Mouse (Mus musculus) limb, embryonic 12.5 days (tissue): ENCODE measurements around the gene Cmtm6. TPM values are rescaled to one million over a fixed set of nuclear protein-coding genes. Genes with fewer than 3 reads are reported as not detected.
"Not testable (repeated sequence)": the region's sequence is repeated elsewhere in the genome, so short reads cannot be mapped to it uniquely, and the experiment has no call there.

Source experiments
- ATAC-seq: fragments of 200-750 bp; cut with Nextera tagmentation; 2 replicates; pipeline ENCODE4 v1.8.0; 2017; ENCODE audit warnings: low read depth, moderate TSS enrichment; ENCODE audit not compliant: insufficient number of reproducible peaks, insufficient read depth, low FRiP score, low TSS enrichment
- H3K27ac ChIP-seq: fragments of 300-500 bp; sonication (generic); 2 replicates; pipeline ENCODE4 v1.5.1; 2016; ENCODE audit warnings: mild to moderate bottlenecking, moderate library complexity
- H3K27me3 ChIP-seq: fragments of 300-500 bp; sonication (generic); 2 replicates; pipeline ENCODE4 v1.6.1; 2016; ENCODE audit warnings: mild to moderate bottlenecking, moderate library complexity
- H3K36me3 ChIP-seq: fragments of 300-500 bp; sonication (generic); 2 replicates; pipeline ENCODE4 v1.6.1; 2016; ENCODE audit warnings: mild to moderate bottlenecking, moderate library complexity
- H3K4me1 ChIP-seq: fragments of 300-500 bp; sonication (generic); replicated peaks from 2 replicates; pipeline ENCODE4 v1.6.1; 2016
- H3K4me2 ChIP-seq: fragments of 300-500 bp; sonication (generic); 2 replicates; pipeline ENCODE4 v1.6.1; 2016; ENCODE audit warnings: mild to moderate bottlenecking, moderate library complexity
- H3K4me3 ChIP-seq: fragments of 300-500 bp; sonication (generic); replicated peaks from 2 replicates; pipeline ENCODE4 v1.5.1; 2016; ENCODE audit warnings: mild to moderate bottlenecking
- H3K9ac ChIP-seq: fragments of 300-500 bp; sonication (generic); replicated peaks from 2 replicates; pipeline ENCODE4 v1.6.1; 2016; ENCODE audit warnings: mild to moderate bottlenecking, moderate library complexity
- H3K9me3 ChIP-seq: fragments of 300-500 bp; sonication (generic); 2 replicates; pipeline ENCODE4 v1.6.1; 2016; ENCODE audit warnings: mild to moderate bottlenecking, moderate library complexity
- WGBS: fragments of 180-500 bp; shearing (Covaris S2); methylation state at CpG from one replicate; pipeline ENCODE4 v1.1.7; 2016; 5-methylcytosine and 5-hydroxymethylcytosine counted together
- polyA plus RNA-seq: library from polyadenylated mRNA; unstranded; fragments of >200 nt; fragmentation: Nextera tagmentation; extraction: Ambion mirVana; gene quantifications from 2 replicates; pipeline ENCODE4 v1.2.1, GENCODE M21; 2016

Gene Cmtm6
- 24.9 and 26.1 TPM in 2 replicates for polyA plus RNA-seq

GRCm38 (mm10) chr9:114731011-114731755 lies at the start of gene Cmtm6:
Gene Cmtm6, plus strand, starts transcription at chr9:114731116.
- peak within 1 kb of the TSS; percentile 89 for H3K27ac ChIP-seq
- H3K36me3 ChIP-seq: no peaks in the 10 kb centered on the region
- peaks cover 13% of the 10 kb centered on the region for H3K4me1 ChIP-seq
- H3K9ac ChIP-seq: peak within 1 kb of the TSS; percentile 83
- ATAC-seq: peak; percentile 89
- H3K27me3 ChIP-seq: no peaks in the 10 kb centered on the region
- under 1% methylated on average over 53 of the region's 53 CpGs for WGBS
- no peaks in the 10 kb centered on the region for H3K9me3 ChIP-seq
- peak within 1 kb of the TSS; percentile 86 for H3K4me3 ChIP-seq
- H3K4me2 ChIP-seq: peak within 1 kb of the TSS; percentile 74

- ATAC-seq: no peak
- Histone ChIP-seq H3K4me3 (no peak overlapping the region), H3K36me3 (no peaks in the 10 kb centered on the region), H3K27me3 (no peaks in the 10 kb centered on the region), H3K9ac (no peak overlapping the region), H3K27ac (no peak overlapping the region), H3K4me2 (no peak overlapping the region), H3K9me3 (no peaks in the 10 kb centered on the region), H3K4me1 (no peaks in the 10 kb centered on the region)
- 75% methylated on average over 4 of the region's 4 CpGs for WGBS
Observed at GRCm38 (mm10) chr9:114682193-114682592, 48.7 kb upstream of the Cmtm6 start.

DNA sequence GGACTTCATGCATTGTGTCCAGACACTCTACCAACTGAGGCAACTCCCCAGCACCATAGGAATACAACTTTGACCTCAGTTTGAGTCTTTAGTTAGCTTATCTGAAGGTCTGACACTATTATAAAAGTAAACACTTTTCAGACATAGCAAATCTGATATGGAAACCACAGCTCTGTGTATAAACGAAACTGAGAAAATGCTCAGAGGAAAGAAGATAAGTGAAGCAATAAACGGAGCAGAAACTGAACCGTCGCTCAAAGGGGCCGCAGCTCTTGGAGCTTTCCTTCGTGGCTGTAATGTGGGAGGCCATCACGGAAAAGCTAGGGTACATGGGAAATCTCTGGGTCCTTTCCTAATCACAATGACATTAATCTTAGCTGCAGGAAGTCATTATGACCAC lies 44.7 kb upstream of the Cmtm6 start:
- H3K27me3 ChIP-seq: no peaks in the 10 kb centered on the region

GRCm38 (mm10) chr9:114687639-114688038 lies 43.3 kb upstream of the Cmtm6 start:
- H3K4me1 ChIP-seq: peaks cover 23% of the 10 kb centered on the region
- peaks cover 14% of the 10 kb centered on the region for H3K36me3 ChIP-seq
- H3K9ac ChIP-seq: peak overlapping the region; percentile 91
- ATAC-seq: no peak
- no peak overlapping the region for H3K27ac ChIP-seq
- peak overlapping the region; percentile 94 for H3K4me3 ChIP-seq
- WGBS: 76% methylated on average over 13 of the region's 13 CpGs
- H3K9me3 ChIP-seq: no peaks in the 10 kb centered on the region
- no peaks in the 10 kb centered on the region for H3K27me3 ChIP-seq
- peak overlapping the region; percentile 92 for H3K4me2 ChIP-seq

More for the DNA sequence above, 44.7 kb upstream of the Cmtm6 start:
- Histone ChIP-seq H3K27ac (no peak overlapping the region), H3K4me1 (peaks cover 23% of the 10 kb centered on the region), H3K9me3 (no peaks in the 10 kb centered on the region), H3K4me2 (no peak overlapping the region), H3K9ac (no peak overlapping the region), H3K4me3 (no peak overlapping the region), H3K36me3 (peaks cover 3% of the 10 kb centered on the region; the same call in 1 of the 2 replicates)
- ATAC-seq: no peak
- WGBS: 92% methylated on average over 7 of the region's 7 CpGs

- WGBS: under 1% methylated on average over 52 of the region's 57 CpGs
- Histone ChIP-seq H3K9ac (peak within 1 kb of the TSS; percentile 91), H3K36me3 (peaks cover 20% of the 10 kb centered on the region)
Observed at GRCm38 (mm10) chr9:114688252-114688952, 42.5 kb upstream of the Cmtm6 start, which contains the start of gene Dync1li1. Gene Dync1li1, plus strand, starts transcription at chr9:114688790.

DNA sequence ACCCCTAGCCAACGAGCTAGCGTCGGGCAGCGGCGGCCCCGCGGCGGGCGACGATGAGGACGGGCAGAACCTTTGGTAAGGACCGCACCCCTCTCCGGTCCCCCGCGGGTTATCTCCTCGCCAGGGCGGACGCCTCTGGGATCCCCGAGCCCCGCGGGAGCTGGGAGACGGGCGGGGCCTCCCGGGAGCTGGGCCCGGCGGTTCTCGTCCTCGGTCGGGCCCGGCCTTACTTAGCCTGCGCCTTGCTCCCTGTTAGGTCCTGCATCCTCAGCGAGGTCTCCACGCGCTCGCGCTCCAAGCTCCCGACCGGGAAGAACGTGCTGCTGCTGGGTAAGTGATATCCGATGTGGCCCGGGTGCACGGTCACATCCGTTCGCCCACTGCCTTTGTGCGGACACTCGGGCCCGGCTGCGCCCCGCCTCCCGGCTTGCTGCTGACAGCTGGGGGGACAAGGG lies 41.9 kb upstream of the Cmtm6 start:
- peak overlapping the region; percentile 92 for H3K4me2 ChIP-seq
- H3K9ac ChIP-seq: peak overlapping the region; percentile 91
- peaks cover 23% of the 10 kb centered on the region for H3K4me1 ChIP-seq
- peak overlapping the region; percentile 83 for H3K27ac ChIP-seq
- under 1% methylated on average over 50 of the region's 50 CpGs for WGBS
- no peaks in the 10 kb centered on the region for H3K9me3 ChIP-seq
- H3K27me3 ChIP-seq: no peaks in the 10 kb centered on the region
- peak; percentile 64 for ATAC-seq
- H3K4me3 ChIP-seq: peak overlapping the region; percentile 94
- peaks cover 26% of the 10 kb centered on the region for H3K36me3 ChIP-seq

More at GRCm38 (mm10) chr9:114688252-114688952, 42.5 kb upstream of the Cmtm6 start, which contains the start of gene Dync1li1:
- Histone ChIP-seq H3K4me3 (peak within 1 kb of the TSS; percentile 94), H3K4me1 (peaks cover 23% of the 10 kb centered on the region), H3K9me3 (no peaks in the 10 kb centered on the region), H3K4me2 (peak within 1 kb of the TSS; percentile 92), H3K27ac (peak within 1 kb of the TSS; percentile 83), H3K27me3 (no peaks in the 10 kb centered on the region)
- ATAC-seq: peak; percentile 94

GRCm38 (mm10) chr9:114690119-114690601 lies 40.8 kb upstream of the Cmtm6 start:
- 11% methylated on average over 10 of the region's 10 CpGs for WGBS
- H3K27ac ChIP-seq: no peak overlapping the region
- peaks cover 38% of the 10 kb centered on the region for H3K36me3 ChIP-seq
- H3K4me1 ChIP-seq: peaks cover 23% of the 10 kb centered on the region
- peak overlapping the region; percentile 94 for H3K4me3 ChIP-seq
- peak overlapping the region; percentile 91 for H3K9ac ChIP-seq
- H3K9me3 ChIP-seq: no peaks in the 10 kb centered on the region
- H3K4me2 ChIP-seq: peak overlapping the region; percentile 92
- no peak for ATAC-seq
- no peaks in the 10 kb centered on the region for H3K27me3 ChIP-seq

DNA sequence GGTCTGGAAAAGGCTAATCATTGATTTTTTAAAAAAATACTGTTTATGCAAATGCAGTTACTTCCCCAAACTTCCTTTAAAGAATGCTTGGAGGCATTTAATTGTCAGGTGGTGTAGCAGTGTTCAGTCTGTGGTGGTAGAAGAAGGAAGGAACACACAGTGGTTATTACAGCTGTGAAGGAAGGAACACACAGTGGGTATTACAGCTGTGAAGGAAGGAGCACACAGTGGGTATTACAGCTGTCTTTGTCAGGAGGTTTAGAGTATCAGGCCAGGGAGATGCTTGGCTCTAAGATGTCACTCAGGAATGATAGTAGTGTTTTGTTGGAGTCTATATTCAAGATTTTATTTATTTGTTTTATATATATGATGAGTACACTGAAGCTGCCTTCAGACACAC lies 39.8 kb upstream of the Cmtm6 start:
- no peak overlapping the region for H3K4me2 ChIP-seq
- no peak for ATAC-seq

GRCm38 (mm10) chr9:114695662-114696061 lies 35.3 kb upstream of the Cmtm6 start:
- not testable (repeated sequence) for H3K4me3 ChIP-seq, H3K9me3 ChIP-seq, H3K9ac ChIP-seq, H3K4me2 ChIP-seq, H3K27me3 ChIP-seq, H3K4me1 ChIP-seq, H3K27ac ChIP-seq, ATAC-seq
- 96% methylated on average over 8 of the region's 8 CpGs for WGBS
- peaks cover 60% of the 10 kb centered on the region for H3K36me3 ChIP-seq

More for the DNA sequence above, 39.8 kb upstream of the Cmtm6 start:
- no peak overlapping the region for H3K9ac ChIP-seq
- no peaks in the 10 kb centered on the region for H3K27me3 ChIP-seq
- H3K9me3 ChIP-seq: no peaks in the 10 kb centered on the region
- H3K4me3 ChIP-seq: no peak overlapping the region
- peaks cover 40% of the 10 kb centered on the region for H3K36me3 ChIP-seq
- H3K4me1 ChIP-seq: peaks cover 23% of the 10 kb centered on the region
- no peak overlapping the region for H3K27ac ChIP-seq

DNA sequence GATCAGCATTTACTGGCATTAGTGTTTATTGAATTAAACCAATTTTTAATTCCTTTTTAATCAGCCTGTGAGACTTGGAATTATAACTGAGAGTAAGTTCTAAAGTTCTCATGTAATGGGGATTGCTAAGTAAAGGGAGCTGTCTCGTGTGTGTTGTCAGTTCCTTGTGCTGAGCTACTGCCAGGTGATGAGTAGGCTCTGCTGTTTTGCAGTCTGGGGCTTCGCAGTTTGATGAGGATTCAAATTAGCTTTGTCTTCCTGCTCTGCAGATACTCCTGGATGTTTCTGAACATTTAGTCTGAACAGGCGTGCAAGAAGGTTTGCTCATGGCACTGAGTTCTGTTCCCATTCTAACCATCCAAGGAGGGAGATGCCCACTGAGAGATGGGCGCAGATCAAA lies 33.8 kb upstream of the Cmtm6 start:
- H3K9me3 ChIP-seq: no peaks in the 10 kb centered on the region
- no peaks in the 10 kb centered on the region for H3K4me1 ChIP-seq
- peaks cover 56% of the 10 kb centered on the region for H3K36me3 ChIP-seq
- H3K27ac ChIP-seq: no peak overlapping the region
- WGBS: 96% methylated on average over 4 of the region's 4 CpGs
- no peak for ATAC-seq
- no peaks in the 10 kb centered on the region for H3K27me3 ChIP-seq
- no peak overlapping the region for H3K4me3 ChIP-seq
- no peak overlapping the region for H3K9ac ChIP-seq
- no peak overlapping the region for H3K4me2 ChIP-seq

- no peaks in the 10 kb centered on the region for H3K4me1 ChIP-seq
- H3K9me3 ChIP-seq: no peaks in the 10 kb centered on the region
- H3K9ac ChIP-seq: no peak overlapping the region
- WGBS: 94% methylated on average over 5 of the region's 5 CpGs
- H3K4me3 ChIP-seq: no peak overlapping the region
- no peak for ATAC-seq
- no peak overlapping the region for H3K4me2 ChIP-seq
- no peak overlapping the region for H3K27ac ChIP-seq
- no peaks in the 10 kb centered on the region for H3K27me3 ChIP-seq
- peaks cover 49% of the 10 kb centered on the region for H3K36me3 ChIP-seq
Observed at GRCm38 (mm10) chr9:114697926-114698325, 33.0 kb upstream of the Cmtm6 start.
